Mouse (Mus musculus) left cerebral cortex, adult 9 months (tissue): ENCODE data around the gene Slc25a39.
"Not testable (repeated sequence)": the region's sequence is repeated elsewhere in the genome, so short reads cannot be mapped to it uniquely, and the experiment has no call there.

Source experiments
- DNase-seq, 2 experiments: peaks; one replicate each; pipeline ENCODE4 v3.0.0; 2022; ENCODE audit warnings: low spot score in 2 of 2

Slc25a39 gene

GRCm38 (mm10) chr11:102375196-102376173 is 32.3 kb downstream of the Slc25a39 start:
- no peak for DNase-seq

- no peak for DNase-seq
Measured at GRCm38 (mm10) chr11:102374108-102374725, 33.5 kb downstream of the Slc25a39 start.

GRCm38 (mm10) chr11:102373646-102374045 is 34.1 kb downstream of the Slc25a39 start:
- no peak for DNase-seq

GRCm38 (mm10) chr11:102372936-102373335 is 34.8 kb downstream of the Slc25a39 start:
- no peak for DNase-seq

GRCm38 (mm10) chr11:102371926-102372685 is 35.6 kb downstream of the Slc25a39 start:
- DNase-seq: no peak

GRCm38 (mm10) chr11:102370285-102370684 is 37.5 kb downstream of the Slc25a39 start:
- no peak for DNase-seq

- no peak for DNase-seq
Measured at GRCm38 (mm10) chr11:102369263-102369662, 38.5 kb downstream of the Slc25a39 start.

- DNase-seq: no peak
Measured at GRCm38 (mm10) chr11:102368347-102368746, 39.4 kb downstream of the Slc25a39 start.

GRCm38 (mm10) chr11:102367504-102368280 is 40.1 kb downstream of the Slc25a39 start:
- DNase-seq: no peak

- DNase-seq: not testable (repeated sequence)
Measured at GRCm38 (mm10) chr11:102366103-102366502, 41.6 kb downstream of the Slc25a39 start, which contains the start of gene Slc4a1. Gene Slc4a1 (minus strand): TSS chr11:102366203.

- DNase-seq: no peak
Measured at GRCm38 (mm10) chr11:102365699-102366098, 42.0 kb downstream of the Slc25a39 start.

- DNase-seq: no peak
Measured at GRCm38 (mm10) chr11:102364570-102365371, 43.0 kb downstream of the Slc25a39 start.

GRCm38 (mm10) chr11:102363623-102364022 is 44.1 kb downstream of the Slc25a39 start:
- DNase-seq: no peak

- no peak for DNase-seq
Measured at GRCm38 (mm10) chr11:102361776-102362495, 45.8 kb downstream of the Slc25a39 start.

GRCm38 (mm10) chr11:102358365-102358764 is 49.4 kb downstream of the Slc25a39 start:
- DNase-seq: no peak

GRCm38 (mm10) chr11:102356636-102357350 is 51.0 kb downstream of the Slc25a39 start:
- DNase-seq: peak in 1 of 2 experiments; percentile 15

GRCm38 (mm10) chr11:102356190-102356589 is 51.6 kb downstream of the Slc25a39 start:
- DNase-seq: no peak

GRCm38 (mm10) chr11:102355501-102355900 is 52.2 kb downstream of the Slc25a39 start:
- no peak for DNase-seq

- DNase-seq: no peak
Measured at GRCm38 (mm10) chr11:102353021-102353431, 54.7 kb downstream of the Slc25a39 start.
